Mouse (Mus musculus) left cerebral cortex, postnatal 25 days (tissue): ENCODE data around the gene Lrrc28. TPM values are rescaled to one million over a fixed set of nuclear protein-coding genes. Genes with fewer than 3 reads are reported as not detected.

ENCODE experiments used
- DNase-seq, 2 experiments: peaks; one replicate each; pipeline ENCODE4 v3.0.0; 2022; ENCODE audit warnings: low spot score in 2 of 2, mixed read lengths in 1 of 2
- intact Hi-C: fragments of 180-260 bp; cut with DNase I; formaldehyde crosslinking; loops from one replicate; pipeline ENCODE4 v1.15.1; 2025
- total RNA-seq, 2 experiments: library from RNA; stranded (reverse); gene quantifications; 2 replicates each; pipeline ENCODE4 v1.2.3; 2021

Gene Lrrc28
- 10 to 100 TPM; 33.8 to 36.8 TPM for total RNA-seq

DNA sequence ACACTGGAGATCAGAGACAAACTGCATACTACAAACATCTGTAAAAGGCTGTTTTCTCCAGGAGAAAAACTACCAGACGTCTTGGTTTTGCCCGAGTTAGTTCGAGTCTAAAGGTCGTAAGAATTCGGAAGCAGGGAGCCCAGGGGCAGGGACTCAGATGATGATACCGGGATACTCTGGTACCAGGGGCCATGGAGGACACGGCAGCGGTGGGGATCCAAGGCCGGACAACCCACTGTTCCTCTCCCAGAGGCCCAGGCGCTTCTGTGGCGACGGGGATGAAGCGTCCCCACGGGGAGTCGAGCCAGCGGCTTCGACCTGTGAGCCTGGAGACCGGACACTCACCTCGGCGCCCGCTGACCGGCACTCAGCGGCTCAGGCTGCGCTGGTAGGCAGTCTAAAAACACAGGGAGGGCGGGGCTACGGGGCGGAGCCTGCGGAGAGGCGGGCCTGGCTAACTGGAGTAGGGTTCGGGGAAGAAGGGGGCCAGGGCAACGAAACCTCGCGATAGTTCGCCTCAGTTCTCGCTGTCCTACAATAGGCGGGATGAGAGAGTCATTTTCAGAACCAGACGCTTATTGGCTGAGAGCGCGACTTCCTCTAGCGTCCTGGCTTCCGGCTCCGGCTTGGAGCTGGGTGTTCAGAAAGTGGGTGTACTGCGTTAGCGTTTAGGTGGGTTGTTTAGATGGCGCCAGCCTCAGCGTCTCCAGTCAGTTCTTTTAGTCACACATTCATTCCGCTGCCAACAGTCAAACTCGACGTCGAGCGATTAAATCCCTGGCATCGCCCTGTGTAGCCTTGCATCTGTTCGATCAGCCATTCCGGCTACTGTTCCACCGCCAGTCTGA lies at the start of gene Lrrc28:
Gene Lrrc28, minus strand, starts transcription at position 436 of the 848 bp plus-strand sequence.
- intact Hi-C loops, result no loop called here
- peak; percentile 99 to 100 for DNase-seq

DNA sequence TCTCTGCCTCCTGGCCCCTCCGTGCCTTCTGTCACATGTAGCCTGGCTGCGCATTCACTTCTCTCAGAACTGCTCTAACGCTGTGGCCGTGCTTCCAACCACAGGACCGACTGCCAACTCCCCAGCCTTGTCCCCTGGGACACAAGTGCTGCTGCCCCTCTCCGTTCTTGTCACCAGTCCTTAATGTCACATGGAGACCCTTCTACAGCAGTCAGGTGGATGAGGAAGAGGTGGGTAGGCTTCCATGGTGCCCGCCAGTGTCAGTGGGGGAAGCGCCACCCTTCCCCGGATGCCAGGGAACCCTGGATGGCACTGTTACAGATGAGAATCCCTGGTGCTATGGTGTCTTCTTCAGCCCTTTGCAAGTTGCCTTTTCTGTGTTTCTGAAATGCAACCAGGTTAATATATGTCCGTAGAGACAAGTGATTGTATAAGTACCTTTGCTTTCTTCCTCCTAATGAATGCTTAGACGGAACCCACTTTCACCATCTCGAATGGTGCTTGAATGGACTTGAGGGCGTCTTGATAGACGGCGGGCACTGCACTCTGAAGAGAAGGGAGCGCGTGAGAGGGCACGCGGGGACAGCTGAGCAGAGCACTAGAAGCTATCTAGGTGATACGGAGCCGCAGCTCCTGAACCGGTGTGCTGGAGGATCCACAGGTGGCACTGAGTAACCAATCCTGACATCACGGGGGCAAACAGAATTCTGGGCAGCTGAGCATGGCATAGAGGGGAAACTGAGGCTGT lies 47.9 kb upstream of the Lrrc28 start:
- intact Hi-C loops, result no loop called here
- DNase-seq, result no peak

DNA sequence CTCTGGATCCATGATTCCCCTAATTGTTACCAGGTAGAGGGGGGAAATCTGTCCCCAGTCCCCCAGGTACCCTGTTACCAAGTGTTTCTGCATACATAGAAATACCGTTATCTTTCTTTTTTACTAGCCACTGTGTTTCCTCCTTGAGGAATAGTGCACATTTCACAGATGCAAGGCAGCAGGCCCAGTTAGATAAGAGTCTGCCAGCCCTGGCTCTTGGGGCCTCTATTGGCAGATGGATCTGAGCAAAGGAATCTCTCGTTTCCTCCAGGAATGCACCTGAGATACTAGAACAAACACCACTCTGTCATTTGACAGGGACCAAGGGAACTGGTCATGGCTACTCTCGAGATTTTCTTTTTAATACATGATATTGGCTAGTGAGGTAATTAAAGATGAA lies 47.1 kb upstream of the Lrrc28 start:
- intact Hi-C loops, result no loop called here
- no peak for DNase-seq

DNA sequence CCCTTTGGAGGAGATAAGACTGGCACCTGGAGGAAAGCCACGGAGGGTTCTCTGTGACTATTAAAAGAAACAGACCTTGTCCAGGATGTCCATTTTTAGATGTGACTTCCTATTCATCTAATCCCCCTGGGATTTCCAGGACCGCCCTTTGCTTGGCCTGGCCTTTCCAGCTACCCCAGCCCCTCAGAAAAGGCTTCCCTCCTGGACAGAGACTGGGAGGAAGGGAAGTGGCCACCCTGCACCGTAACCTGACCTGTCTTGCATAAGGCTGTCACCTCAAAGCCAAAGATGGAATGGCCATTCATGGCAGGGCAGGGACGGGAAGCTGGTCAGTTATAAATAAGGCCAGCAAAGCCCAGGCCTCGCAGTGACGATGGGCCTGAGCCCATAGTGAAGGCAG lies 46.0 kb upstream of the Lrrc28 start:
- intact Hi-C loops, result no loop called here
- no peak for DNase-seq

DNA sequence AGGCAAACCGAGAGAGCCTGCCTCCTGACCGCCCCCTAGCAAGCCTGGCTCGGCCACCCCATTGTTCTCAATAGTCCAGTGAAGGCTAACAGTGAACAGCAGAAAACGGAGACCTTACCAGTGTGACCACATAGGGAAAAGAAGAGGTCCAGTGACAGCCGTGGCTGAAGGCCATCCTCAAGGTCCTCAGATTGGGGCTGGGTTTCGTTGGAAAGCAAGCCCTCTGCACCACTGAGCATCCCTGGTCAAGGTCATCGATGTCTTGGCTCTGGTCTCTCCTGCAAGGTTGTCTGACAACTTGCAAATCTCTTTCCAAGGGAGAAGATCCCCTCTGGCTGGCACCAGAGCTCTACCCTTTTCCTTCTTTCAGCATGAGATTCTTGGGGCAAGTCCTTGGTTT lies 44.7 kb upstream of the Lrrc28 start:
- intact Hi-C loops, result no loop called here
- no peak for DNase-seq

DNA sequence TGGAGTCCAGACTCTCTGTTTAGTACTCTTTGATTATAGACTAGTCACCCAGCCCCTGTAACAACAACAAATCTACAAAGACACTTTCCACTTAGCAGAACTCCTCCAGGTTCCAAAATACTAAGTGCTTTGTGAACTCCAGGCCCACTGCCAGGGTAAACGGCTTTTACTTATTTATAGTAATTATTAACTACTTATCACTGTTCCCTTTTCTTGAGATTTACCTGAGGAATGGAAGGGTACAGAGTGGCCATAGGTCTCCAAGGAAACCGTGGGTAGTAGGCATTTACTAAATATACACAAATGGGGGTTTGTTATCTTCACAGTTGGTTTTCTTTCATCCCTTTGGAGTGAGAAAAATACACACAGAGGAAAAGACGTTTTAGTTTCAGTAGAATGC lies 43.2 kb upstream of the Lrrc28 start:
- DNase-seq, result no peak
- intact Hi-C loops, result no loop called here

GRCm38 (mm10) chr7:67686545-67686944 lies 41.5 kb upstream of the Lrrc28 start:
- intact Hi-C loops, result no loop called here
- no peak for DNase-seq

DNA sequence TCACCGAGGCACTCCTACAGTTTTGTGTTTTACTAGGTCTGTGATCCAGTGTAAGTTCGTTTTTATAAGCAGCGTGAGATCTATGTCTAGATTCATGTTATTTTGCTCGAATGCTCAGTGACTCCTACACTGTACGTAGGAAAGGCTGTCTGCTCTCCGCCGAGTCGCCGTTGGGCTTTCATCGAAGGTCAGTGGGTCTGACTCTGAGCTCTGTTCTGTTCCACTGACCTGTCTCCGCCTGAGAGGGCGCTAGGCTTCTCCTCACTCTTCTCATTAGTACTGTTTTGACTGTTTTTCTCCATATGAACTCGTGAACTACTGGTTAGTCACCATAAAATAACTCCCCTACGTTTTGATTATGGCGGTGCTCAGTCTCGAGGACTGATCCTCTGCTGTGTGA lies 37.9 kb upstream of the Lrrc28 start:
- no peak for DNase-seq
- intact Hi-C loops, result no loop called here

- intact Hi-C loops, result no loop called here
- no peak for DNase-seq
Observed at GRCm38 (mm10) chr7:67681078-67681477, 36.0 kb upstream of the Lrrc28 start.

DNA sequence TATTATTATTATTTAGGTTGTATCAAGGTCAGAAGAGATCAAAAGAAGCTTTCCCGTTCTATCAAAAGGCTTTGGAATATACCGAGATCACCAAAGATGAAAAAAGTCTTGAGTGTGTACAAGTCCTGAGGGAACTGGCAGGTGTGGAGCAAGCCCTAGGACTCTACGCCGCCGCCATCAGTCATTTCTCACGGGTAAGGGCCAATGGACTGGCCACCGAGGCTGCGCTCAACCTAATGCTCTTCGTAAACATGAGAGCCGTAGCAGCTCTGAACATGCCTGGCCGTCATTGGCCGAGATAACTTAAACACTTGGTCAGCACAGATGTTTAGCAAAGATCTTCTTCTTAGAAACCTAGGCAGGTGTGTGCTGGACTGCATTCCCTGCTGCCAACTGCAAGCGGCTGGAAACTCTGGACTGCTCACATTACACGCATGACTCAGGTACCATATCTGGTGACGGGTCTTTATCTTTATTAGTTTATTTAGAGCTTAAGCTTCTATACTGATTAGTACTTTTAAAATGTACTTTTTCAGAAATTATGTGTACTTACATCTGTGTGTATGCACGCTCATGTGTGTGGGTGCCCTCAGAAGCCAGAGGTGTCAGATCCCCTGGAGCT lies 33.9 kb upstream of the Lrrc28 start:
- intact Hi-C loops, result loop anchor here (10.0 kb wide), 1 partner anchor 276 kb away; the partner anchor contains the start of gene Igf1r
- DNase-seq, result no peak

DNA sequence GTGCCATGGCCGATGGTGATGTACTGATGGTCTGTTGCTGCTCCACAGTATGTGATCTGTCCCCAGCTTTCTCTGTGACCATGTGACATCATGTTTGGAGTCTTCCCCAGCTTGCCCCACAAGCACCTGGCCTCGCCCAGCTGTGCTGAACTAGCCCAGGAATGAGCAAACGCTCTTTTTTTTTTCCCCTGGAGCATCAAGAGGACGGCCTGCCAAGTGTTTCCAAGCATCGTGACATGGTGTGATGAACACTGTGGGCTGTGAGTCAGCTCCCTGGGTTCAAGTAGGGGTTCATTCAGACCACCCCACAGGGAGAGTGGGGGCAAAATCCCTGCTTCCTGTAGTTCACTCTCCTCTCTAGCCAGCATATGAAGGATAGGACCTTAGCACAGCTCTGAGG lies 28.6 kb upstream of the Lrrc28 start:
- no peak for DNase-seq

GRCm38 (mm10) chr7:67672650-67673049 lies 27.6 kb upstream of the Lrrc28 start:
- peak; percentile 94 to 95 for DNase-seq
- intact Hi-C loops, result loop anchor here (1.0 to 10.0 kb wide), 4 partner anchors 29 to 685 kb away; partner anchors contain the start of genes Igf1r and Synm

More for the DNA sequence above, 28.6 kb upstream of the Lrrc28 start:
- intact Hi-C loops, result loop anchor here (5.0 to 10.0 kb wide), 2 partner anchors 281 to 684 kb away; partner anchors contain the start of gene Igf1r

GRCm38 (mm10) chr7:67670965-67671364 lies 25.9 kb upstream of the Lrrc28 start:
- intact Hi-C loops, result loop anchor here (5.0 to 10.0 kb wide), 2 partner anchors 284 to 686 kb away; partner anchors contain the start of gene Igf1r
- DNase-seq, result no peak

DNA sequence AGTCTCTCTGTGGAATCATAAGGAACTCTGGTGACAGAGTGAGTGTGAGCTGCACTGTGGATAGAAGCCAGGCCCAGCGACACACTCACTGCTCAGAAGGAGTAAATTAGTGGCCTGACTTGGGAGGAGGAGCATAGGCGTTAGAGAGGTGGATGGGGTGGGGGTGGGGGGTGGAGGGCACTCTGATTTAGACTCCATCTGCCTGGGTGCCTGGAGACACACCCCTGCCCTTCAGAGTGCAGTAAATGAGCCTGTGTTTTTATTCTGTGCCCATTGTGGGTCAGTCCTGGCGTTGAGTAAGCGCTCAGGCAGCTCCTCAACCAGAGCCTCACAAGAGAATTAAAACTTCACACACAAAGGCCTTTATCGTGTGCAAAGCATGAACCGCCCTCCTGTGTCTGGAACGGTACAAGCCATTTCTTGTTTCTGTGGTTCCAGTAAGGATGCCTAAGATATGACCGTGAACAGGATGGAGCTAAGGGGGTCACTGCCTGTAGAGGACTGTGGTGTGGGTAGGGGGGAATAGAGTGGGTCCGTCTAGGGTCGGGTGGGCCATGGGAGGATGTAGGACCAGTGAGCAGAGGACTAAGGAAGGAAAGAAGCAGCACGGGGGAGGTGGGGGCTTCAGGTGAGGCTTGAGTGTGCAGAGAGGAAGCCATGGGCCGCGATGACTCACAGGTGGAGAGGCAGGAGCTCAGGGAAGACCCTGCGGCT lies 19.1 kb upstream of the Lrrc28 start:
- intact Hi-C loops, result no loop called here
- no peak for DNase-seq

DNA sequence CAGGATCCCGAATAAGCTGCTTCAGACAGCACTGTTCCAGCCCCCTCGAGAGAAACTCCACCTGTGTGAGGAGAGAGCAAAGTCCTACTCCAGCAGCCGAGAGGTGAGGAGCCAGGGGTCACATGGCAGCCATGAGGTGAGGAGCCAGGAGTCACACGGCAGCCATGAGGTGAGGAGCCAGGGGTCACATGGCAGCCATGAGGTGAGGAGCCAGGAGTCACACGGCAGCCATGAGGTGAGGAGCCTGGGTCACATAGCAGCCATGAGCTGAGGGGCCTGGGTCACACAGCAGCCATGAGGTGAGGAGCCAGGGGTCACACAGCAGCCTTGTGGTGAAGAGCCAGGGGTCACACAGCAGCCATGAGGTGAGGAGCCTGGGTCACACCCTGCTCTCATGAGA lies 17.4 kb upstream of the Lrrc28 start:
- DNase-seq, result no peak
- intact Hi-C loops, result no loop called here

DNA sequence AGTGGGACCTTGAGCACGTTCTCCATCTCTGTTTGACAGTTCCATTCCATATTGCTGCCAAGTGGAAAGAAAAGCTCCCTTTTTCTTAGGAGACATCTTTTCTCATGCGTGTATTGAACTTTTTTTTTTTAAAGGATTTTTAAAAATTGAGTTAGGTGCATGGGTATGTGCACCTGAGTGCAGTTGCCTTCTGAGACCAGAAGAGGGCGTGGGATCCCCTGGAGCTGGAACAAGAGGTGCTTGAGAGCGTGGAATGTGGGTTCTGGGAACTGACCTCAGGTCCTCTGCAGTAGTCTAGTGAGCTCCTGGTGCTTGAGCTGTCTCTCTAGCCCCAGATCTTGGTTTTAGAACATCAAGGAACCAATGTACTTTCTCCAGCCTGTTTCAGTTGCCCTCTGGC lies 13.0 kb upstream of the Lrrc28 start:
- intact Hi-C loops, result no loop called here
- no peak for DNase-seq

- DNase-seq, result no peak
- intact Hi-C loops, result no loop called here
Observed at GRCm38 (mm10) chr7:67655186-67655585, 10.1 kb upstream of the Lrrc28 start.

GRCm38 (mm10) chr7:67654668-67655067 lies 9.6 kb upstream of the Lrrc28 start:
- peak; percentile 13 to 64 for DNase-seq
- intact Hi-C loops, result no loop called here

DNA sequence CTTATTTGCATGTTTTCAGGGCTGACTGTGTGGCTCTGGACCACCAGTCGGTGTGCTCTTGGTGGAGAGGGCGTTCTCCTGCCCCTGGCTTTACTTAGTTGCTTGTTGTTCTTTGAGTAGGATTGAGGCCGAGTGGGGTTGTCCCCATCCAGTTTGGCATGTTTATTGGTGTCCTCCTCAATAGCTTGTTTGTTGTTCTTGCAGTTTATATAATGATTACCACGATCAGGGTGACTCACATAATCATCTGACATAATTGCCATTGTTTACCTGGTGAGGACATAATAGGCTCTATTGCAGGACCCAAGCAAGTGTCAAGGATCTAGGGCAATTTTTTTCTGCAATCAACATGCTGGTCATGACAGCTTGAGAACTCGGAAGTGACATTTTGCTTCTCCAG lies 7.1 kb upstream of the Lrrc28 start:
- intact Hi-C loops, result no loop called here
- no peak for DNase-seq

DNA sequence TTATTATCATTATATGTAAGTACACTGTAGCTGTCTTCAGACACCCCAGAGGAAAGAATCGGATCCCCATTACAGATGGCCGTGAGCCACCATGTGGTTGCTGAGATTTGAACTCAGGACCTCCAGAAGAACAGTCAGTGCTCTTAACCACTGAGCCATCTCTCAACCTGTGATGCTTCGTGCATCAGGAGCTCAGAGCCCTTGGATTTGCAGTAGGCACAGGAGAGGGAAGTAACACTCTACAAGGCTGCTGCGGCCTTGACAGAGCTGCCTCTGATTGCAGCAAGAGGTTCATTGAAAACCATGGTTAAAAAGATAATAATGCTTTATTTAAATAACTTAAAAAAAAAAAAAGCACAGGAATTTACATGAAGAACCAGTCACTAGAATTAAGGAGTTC lies 3.3 kb upstream of the Lrrc28 start:
- intact Hi-C loops, result no loop called here
- no peak for DNase-seq
